Mouse (Mus musculus) hindbrain, embryonic 16.5 days (tissue): ENCODE results near the gene Ubtfl1. TPM values are rescaled to one million over a fixed set of nuclear protein-coding genes. Genes with fewer than 3 reads are reported as not detected.
"Not testable (repeated sequence)": the region's sequence is repeated elsewhere in the genome, so short reads cannot be mapped to it uniquely, and the experiment has no call there.

ENCODE experiments used
- ATAC-seq: fragments of 200-750 bp; cut with Nextera tagmentation; 2 replicates; pipeline ENCODE4 v1.8.0; 2017; ENCODE audit warnings: moderate TSS enrichment, moderate library complexity
- H3K27ac ChIP-seq: fragments of 300-500 bp; sonication (generic); 2 replicates; pipeline ENCODE4 v1.5.1; 2014; ENCODE audit warnings: low read depth, mild to moderate bottlenecking, control low read depth, low read length, moderate library complexity
- H3K27me3 ChIP-seq: fragments of 300-500 bp; sonication (generic); replicated peaks from 2 replicates; pipeline ENCODE4 v1.6.1; 2014; ENCODE audit warnings: low read length; ENCODE audit not compliant: control insufficient read depth, insufficient read depth
- H3K36me3 ChIP-seq: fragments of 300-500 bp; sonication (generic); 2 replicates; pipeline ENCODE4 v1.6.1; 2014; ENCODE audit warnings: mild to moderate bottlenecking, low read length, moderate library complexity, mixed read lengths; ENCODE audit not compliant: control insufficient read depth, insufficient read depth
- H3K4me1 ChIP-seq: fragments of 300-500 bp; sonication (generic); 2 replicates; pipeline ENCODE4 v1.6.1; 2014; ENCODE audit warnings: low read depth, low read length; ENCODE audit not compliant: control insufficient read depth, insufficient read depth
- H3K4me2 ChIP-seq: fragments of 300-500 bp; sonication (generic); 2 replicates; pipeline ENCODE4 v1.6.1; 2014; ENCODE audit warnings: mild to moderate bottlenecking, low read length, control low read depth, moderate library complexity
- H3K4me3 ChIP-seq: fragments of 300-500 bp; sonication (generic); 2 replicates; pipeline ENCODE4 v1.5.1; 2014; ENCODE audit warnings: mild to moderate bottlenecking, low read length, control low read depth, moderate library complexity
- H3K9ac ChIP-seq: fragments of 300-500 bp; sonication (generic); 2 replicates; pipeline ENCODE4 v1.6.1; 2014; ENCODE audit warnings: low read depth, mild to moderate bottlenecking, control low read depth, low read length, moderate library complexity
- H3K9me3 ChIP-seq: fragments of 300-500 bp; sonication (generic); 2 replicates; pipeline ENCODE4 v1.6.1; 2014; ENCODE audit warnings: mild to moderate bottlenecking, low read length, moderate library complexity; ENCODE audit not compliant: control insufficient read depth
- WGBS: fragments of 180-500 bp; shearing (Covaris S2); extraction: QIAGEN DNeasy Blood & Tissue Kit; methylation state at CpG from one replicate; pipeline ENCODE4 v1.1.7; 2014; 5-methylcytosine and 5-hydroxymethylcytosine counted together
- polyA plus RNA-seq: library from polyadenylated mRNA; unstranded; fragments of >200 nt; fragmentation: Nextera tagmentation; extraction: Ambion mirVana; gene quantifications from 2 replicates; pipeline ENCODE4 v1.2.1, GENCODE M21; 2015

Ubtfl1 gene
- not detected in 2 replicates for polyA plus RNA-seq

DNA sequence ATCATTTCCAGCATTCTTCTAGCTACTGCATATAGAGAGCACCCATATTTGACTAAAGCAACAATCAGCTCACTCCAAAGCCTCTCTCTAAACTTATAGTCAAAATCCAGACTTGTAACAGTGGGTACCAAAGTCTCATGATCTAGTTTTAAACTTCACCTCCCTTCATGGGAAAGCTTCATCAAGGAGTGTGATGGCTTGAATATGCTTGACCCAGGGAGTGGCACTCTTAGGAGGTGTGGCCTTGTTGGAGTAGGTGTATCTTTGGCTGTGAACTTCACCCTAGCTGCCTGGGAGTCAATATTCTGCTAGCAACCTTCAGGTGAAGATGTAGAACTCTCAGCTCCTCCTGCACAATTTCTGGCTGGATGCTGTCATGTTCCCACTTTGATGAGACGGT is at the start of gene Ubtfl1:
TSS of gene Ubtfl1 (plus strand) at position 301 of the 400 bp plus-strand sequence.
- no peak within 1 kb of the TSS for H3K27ac ChIP-seq
- H3K36me3 ChIP-seq = no peaks in the 10 kb centered on the region
- no peaks in the 10 kb centered on the region for H3K4me1 ChIP-seq
- ATAC-seq = no peak
- no peaks in the 10 kb centered on the region for H3K27me3 ChIP-seq
- H3K9me3 ChIP-seq = no peaks in the 10 kb centered on the region
- H3K4me2 ChIP-seq = no peak within 1 kb of the TSS
- 79% methylated on average over 1 of the region's 1 CpGs for WGBS
- no peak within 1 kb of the TSS for H3K9ac ChIP-seq
- H3K4me3 ChIP-seq = no peak within 1 kb of the TSS

DNA sequence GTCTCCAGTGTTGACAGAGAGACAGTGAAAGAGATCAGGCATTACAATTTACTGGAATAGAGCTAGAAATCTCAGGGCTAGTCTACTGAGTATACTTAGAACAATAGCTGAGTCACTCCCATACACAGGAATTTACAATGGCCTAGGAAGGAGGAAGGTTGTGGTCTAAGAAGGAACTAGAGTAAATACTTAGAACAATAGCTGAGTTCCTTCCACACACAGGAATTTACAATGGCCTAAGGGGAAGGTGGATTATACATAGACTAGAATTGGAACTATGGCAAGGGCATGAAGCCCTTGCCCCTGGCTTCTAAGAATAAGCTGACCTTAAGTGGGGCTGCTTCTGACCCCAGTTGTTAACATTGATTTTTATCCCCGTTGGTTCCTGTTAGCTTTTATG is 31.2 kb upstream of the Ubtfl1 start:
- 90% methylated on average over 1 of the region's 1 CpGs for WGBS
- H3K9ac ChIP-seq, H3K27me3 ChIP-seq, H3K4me2 ChIP-seq, ATAC-seq, H3K36me3 ChIP-seq, H3K4me1 ChIP-seq, H3K27ac ChIP-seq, H3K4me3 ChIP-seq, H3K9me3 ChIP-seq: not testable (repeated sequence)

GRCm38 (mm10) chr9:18385782-18386181 is 18.4 kb upstream of the Ubtfl1 start:
- H3K27ac ChIP-seq = no peak overlapping the region
- no peak for ATAC-seq
- no peaks in the 10 kb centered on the region for H3K4me1 ChIP-seq
- no peak overlapping the region for H3K9ac ChIP-seq
- no peaks in the 10 kb centered on the region for H3K27me3 ChIP-seq
- no peaks in the 10 kb centered on the region; the same call in 1 of the 2 replicates for H3K9me3 ChIP-seq
- no peaks in the 10 kb centered on the region for H3K36me3 ChIP-seq
- 41% methylated on average over 6 of the region's 6 CpGs for whole genome bisulfite sequencing
- peak overlapping the region; percentile 12; the same call in 1 of the 2 replicates for H3K4me2 ChIP-seq
- H3K4me3 ChIP-seq = no peak overlapping the region

- ATAC-seq = no peak
- no peak overlapping the region for H3K4me2 ChIP-seq
- H3K36me3 ChIP-seq = no peaks in the 10 kb centered on the region
- no peak overlapping the region for H3K4me3 ChIP-seq
- H3K9me3 ChIP-seq = no peaks in the 10 kb centered on the region
- H3K9ac ChIP-seq = no peak overlapping the region
- no peaks in the 10 kb centered on the region for H3K4me1 ChIP-seq
- WGBS = 53% methylated on average over 1 of the region's 1 CpGs
- no peak overlapping the region for H3K27ac ChIP-seq
- H3K27me3 ChIP-seq = no peaks in the 10 kb centered on the region
Observed at GRCm38 (mm10) chr9:18399629-18400028, 4.6 kb upstream of the Ubtfl1 start.

- not testable (repeated sequence) for H3K27me3 ChIP-seq, H3K27ac ChIP-seq, H3K36me3 ChIP-seq, H3K4me1 ChIP-seq, H3K4me3 ChIP-seq, H3K9me3 ChIP-seq, ATAC-seq, H3K9ac ChIP-seq, H3K4me2 ChIP-seq
- WGBS = 85% methylated on average over 2 of the region's 2 CpGs
Observed at GRCm38 (mm10) chr9:18402895-18403294, 1.3 kb upstream of the Ubtfl1 start, which contains the start of gene Naalad2. TSS of gene Naalad2 (minus strand) at chr9:18402995.

DNA sequence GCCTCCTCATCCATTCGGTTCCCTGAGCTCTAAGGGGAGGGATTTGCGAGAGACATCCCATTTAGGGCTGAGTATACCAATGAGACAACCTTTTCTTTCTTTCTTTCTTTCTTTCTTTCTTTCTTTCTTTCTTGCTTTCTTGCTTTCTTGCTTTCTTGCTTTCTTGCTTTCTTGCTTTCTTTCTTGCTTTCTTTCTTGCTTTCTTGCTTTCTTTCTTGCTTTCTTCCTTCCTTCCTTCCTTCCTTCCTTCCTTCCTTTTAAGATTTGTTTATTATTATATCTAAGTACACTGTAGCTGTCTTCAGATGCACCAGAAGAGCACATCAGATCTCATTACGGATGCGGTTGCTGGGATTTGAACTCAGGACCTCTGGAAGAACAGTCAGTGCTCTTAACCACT is 8.2 kb downstream of the Ubtfl1 start:
- H3K4me1 ChIP-seq, H3K36me3 ChIP-seq, H3K4me3 ChIP-seq, ATAC-seq, H3K27ac ChIP-seq, H3K27me3 ChIP-seq, H3K9ac ChIP-seq, H3K4me2 ChIP-seq, H3K9me3 ChIP-seq: not testable (repeated sequence)
- WGBS = 78% methylated on average over 4 of the region's 4 CpGs

DNA sequence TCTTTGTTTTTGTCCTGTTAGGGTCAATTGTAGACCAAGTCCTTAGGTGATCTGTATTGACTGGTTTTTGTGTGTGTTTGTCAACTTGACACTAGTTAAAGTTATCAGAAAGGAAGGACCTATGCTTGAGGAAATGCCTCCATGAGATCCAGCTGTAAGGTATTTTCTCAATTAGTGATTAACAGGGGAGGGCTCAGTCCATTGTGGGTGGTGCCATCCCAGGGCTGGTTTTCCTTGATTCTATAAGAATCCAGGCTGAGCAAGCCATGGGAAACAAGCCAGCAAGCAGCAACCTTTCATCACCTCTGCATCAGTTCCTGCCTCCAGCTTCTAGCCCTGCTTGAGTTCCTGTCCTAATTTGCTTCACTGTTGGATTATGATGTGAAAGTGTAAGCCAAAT is 26.1 kb downstream of the Ubtfl1 start, which contains the start of gene Mbd3l2:
TSS of gene Mbd3l2 (plus strand) at position 301 of the 400 bp plus-strand sequence.
- H3K27ac ChIP-seq = no peak within 1 kb of the TSS
- H3K9me3 ChIP-seq = no peaks in the 10 kb centered on the region
- no peak within 1 kb of the TSS for H3K4me3 ChIP-seq
- no peaks in the 10 kb centered on the region for H3K27me3 ChIP-seq
- no peak for ATAC-seq
- no peak within 1 kb of the TSS for H3K9ac ChIP-seq
- no peaks in the 10 kb centered on the region for H3K4me1 ChIP-seq
- no peak within 1 kb of the TSS for H3K4me2 ChIP-seq
- no peaks in the 10 kb centered on the region for H3K36me3 ChIP-seq

DNA sequence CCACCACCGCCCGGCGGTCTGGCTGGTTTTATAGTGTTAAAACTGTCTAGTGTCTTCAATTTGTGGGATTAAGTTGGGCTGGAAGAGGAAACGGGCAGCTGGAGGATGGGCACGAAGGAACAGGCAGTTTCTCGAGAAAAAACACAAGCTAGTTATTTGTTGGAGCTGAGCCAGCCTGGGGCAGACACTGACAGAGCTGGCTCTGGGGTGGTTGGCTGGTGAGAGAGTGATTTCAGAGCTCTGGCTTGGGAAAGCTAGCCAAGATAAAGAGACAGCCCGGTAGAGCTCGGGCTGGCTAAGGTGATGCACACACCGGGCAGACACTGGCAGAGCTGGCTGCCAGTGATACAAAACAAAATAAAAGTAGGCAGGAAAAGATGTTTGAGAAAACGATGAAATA is 27.5 kb downstream of the Ubtfl1 start:
- Histone ChIP-seq H3K27me3 (no peaks in the 10 kb centered on the region), H3K27ac (no peak overlapping the region), H3K9me3 (no peaks in the 10 kb centered on the region), H3K9ac (no peak overlapping the region), H3K4me1 (no peaks in the 10 kb centered on the region), H3K4me3 (no peak overlapping the region), H3K4me2 (no peak overlapping the region), H3K36me3 (no peaks in the 10 kb centered on the region)
- 75% methylated on average over 10 of the region's 10 CpGs for WGBS
- ATAC-seq = no peak

DNA sequence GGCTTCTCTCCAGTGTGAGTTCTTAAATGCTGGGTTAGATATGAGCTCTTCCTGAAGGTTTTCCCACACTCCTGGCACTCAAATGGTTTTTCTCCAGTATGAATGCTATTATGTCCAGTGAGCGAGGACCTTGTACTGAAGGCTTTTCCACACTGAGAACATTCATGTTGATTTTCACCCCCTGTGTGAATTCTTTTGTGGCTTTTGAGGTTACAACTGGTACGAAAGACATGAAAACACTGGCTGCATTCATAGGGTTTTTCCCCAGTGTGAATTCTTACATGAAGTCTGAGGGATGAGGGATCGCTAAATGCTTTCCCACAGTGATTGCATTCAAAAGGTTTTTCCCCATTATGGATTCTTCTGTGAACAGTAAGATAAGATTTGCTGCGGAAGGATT is 52.3 kb downstream of the Ubtfl1 start:
- Histone ChIP-seq H3K9ac (no peak overlapping the region), H3K27ac (no peak overlapping the region), H3K4me1 (no peaks in the 10 kb centered on the region), H3K4me2 (no peak overlapping the region), H3K27me3 (no peaks in the 10 kb centered on the region), H3K9me3 (peaks cover 6% of the 10 kb centered on the region; the same call in 1 of the 2 replicates), H3K4me3 (no peak overlapping the region), H3K36me3 (peaks cover 46% of the 10 kb centered on the region)
- ATAC-seq = no peak
- WGBS = 81% methylated on average over 4 of the region's 4 CpGs
